Comparison of ENCODE assay signal across 7 mouse cellular contexts in the genomic region with DNA sequence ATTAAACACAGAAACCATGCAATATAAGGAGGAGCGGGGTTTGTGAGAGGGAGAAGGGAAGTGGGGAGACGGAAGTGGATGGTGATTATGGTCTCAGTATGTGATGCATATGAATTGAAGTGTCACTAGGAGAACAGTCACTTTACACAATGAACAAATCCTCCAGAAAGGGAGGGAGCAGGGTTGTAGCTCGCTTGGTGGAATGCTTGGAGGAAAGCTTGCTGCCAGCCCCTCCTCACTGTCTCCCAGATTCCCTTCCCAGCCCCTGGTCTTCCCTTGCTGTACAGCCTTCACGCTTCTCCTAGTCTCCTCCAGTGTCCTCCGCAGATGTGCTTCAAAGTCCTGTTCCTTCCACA. TPM values are rescaled to one million over a fixed set of nuclear protein-coding genes. Genes with fewer than 3 reads are reported as not detected.
DNase-seq lines count a peak whose midpoint lies in the region; ATAC-seq and TF ChIP-seq lines count a peak whose summit lies in the region.

No protein-coding gene starts in this region.

- no peak overlapping the region for H3K9ac ChIP-seq in neural tube, embryonic 11.5 days (ENCODE audit: low read length)
- peak overlapping the region; percentile 43 for H3K9ac ChIP-seq in forebrain, postnatal 0 days
- H3K9ac ChIP-seq in liver, embryonic 16.5 days (ENCODE audit: low read depth, low read length) = no peak overlapping the region

- H3K36me3 ChIP-seq in neural tube, embryonic 11.5 days (ENCODE audit: control insufficient read depth, insufficient read depth, low read length) = no peaks in the 10 kb centered on the region
- no peaks in the 10 kb centered on the region for H3K36me3 ChIP-seq in forebrain, postnatal 0 days (ENCODE audit: insufficient read depth)
- H3K36me3 ChIP-seq in liver, embryonic 16.5 days (ENCODE audit: control insufficient read depth, insufficient read depth) = no peaks in the 10 kb centered on the region

- H3K4me3 ChIP-seq in neural tube, embryonic 11.5 days (ENCODE audit: low read depth, low read length) = no peak overlapping the region; the same call in 1 of the 2 replicates
- H3K4me3 ChIP-seq in forebrain, postnatal 0 days (ENCODE audit: low read depth, low read length) = peak overlapping the region; percentile 31
- peak overlapping the region; percentile 52 for H3K4me3 ChIP-seq in liver, embryonic 16.5 days (ENCODE audit: low read depth, low read length)

- H3K27ac ChIP-seq in neural tube, embryonic 11.5 days (ENCODE audit: low read depth, low read length) = no peak overlapping the region
- 0 out of 2 replicates have a peak overlapping the region, but pooled peaks have one; percentile 21 for H3K27ac ChIP-seq in forebrain, postnatal 0 days (ENCODE audit: low read depth, low read length)
- no peak overlapping the region for H3K27ac ChIP-seq in liver, embryonic 16.5 days (ENCODE audit: low read length)

- H3K4me2 ChIP-seq in neural tube, embryonic 11.5 days (ENCODE audit: low read depth) = peak overlapping the region; percentile 21
- peak overlapping the region; percentile 47 for H3K4me2 ChIP-seq in forebrain, postnatal 0 days (ENCODE audit: low read depth)
- peak overlapping the region; percentile 56 for H3K4me2 ChIP-seq in liver, embryonic 16.5 days (ENCODE audit: low read depth, low read length)

- H3K4me1 ChIP-seq in neural tube, embryonic 11.5 days (ENCODE audit: control insufficient read depth, insufficient read depth, low read length) = no peaks in the 10 kb centered on the region
- 0 out of 2 replicates have a peak, but pooled peaks cover 6% of the 10 kb centered on the region for H3K4me1 ChIP-seq in forebrain, postnatal 0 days (ENCODE audit: insufficient read depth)
- peaks cover 2% of the 10 kb centered on the region for H3K4me1 ChIP-seq in liver, embryonic 16.5 days (ENCODE audit: control insufficient read depth, low read depth, low read length)

- H3K27me3 ChIP-seq in neural tube, embryonic 11.5 days (ENCODE audit: control insufficient read depth, insufficient read depth, low read length) = no peaks in the 10 kb centered on the region
- no peaks in the 10 kb centered on the region; the same call in 1 of the 2 replicates for H3K27me3 ChIP-seq in forebrain, postnatal 0 days (ENCODE audit: insufficient read depth, low read length)
- H3K27me3 ChIP-seq in liver, embryonic 16.5 days (ENCODE audit: control insufficient read depth, insufficient read depth, low read depth, low read length) = no peaks in the 10 kb centered on the region

- TF ChIP-seq CTCF in forebrain, postnatal 0 days (IDR thresholded peaks at IDR 0.05; ENCODE audit: low read depth) = no peak

- 36% methylated on average over 5 of the region's 5 CpGs for WGBS in neural tube, embryonic 11.5 days
- WGBS in forebrain, postnatal 0 days = 36% methylated on average over 5 of the region's 5 CpGs
- WGBS in liver, embryonic 16.5 days (ENCODE audit: insufficient replicate concordance) = 28% methylated on average over 5 of the region's 5 CpGs

- H3K9me3 ChIP-seq in neural tube, embryonic 11.5 days (ENCODE audit: control insufficient read depth, low read length) = no peaks in the 10 kb centered on the region
- no peaks in the 10 kb centered on the region for H3K9me3 ChIP-seq in forebrain, postnatal 0 days (ENCODE audit: low read length)
- H3K9me3 ChIP-seq in liver, embryonic 16.5 days (replicated peaks; ENCODE audit: control insufficient read depth, low read length) = no peaks in the 10 kb centered on the region

- no peak for DNase-seq in neural tube, embryonic 11.5 days (ENCODE audit: low spot score)
- no peak for DNase-seq in neural tube, embryonic 10.5 days (ENCODE audit: extremely low spot score, low spot score)
- no peak for DNase-seq in forebrain, postnatal 0 days
- no peak for DNase-seq in adrenal gland, adult 18-20 months (ENCODE audit: low spot score in 2 of 2)
- no peak for DNase-seq in ovary, postnatal 36 days (ENCODE audit: low spot score)
- no peak for DNase-seq in cerebellum, adult 9-11 months

- no peak for ATAC-seq in neural tube, embryonic 11.5 days (ENCODE audit: insufficient read depth, low FRiP score, low TSS enrichment)
- peak; percentile 73 for ATAC-seq in forebrain, postnatal 0 days
- ATAC-seq in liver, embryonic 16.5 days (ENCODE audit: low read depth) = no peak

RNA-seq across cellular contexts. Expression of gene Gpld1, which starts 22.9 kb away (rescaled TPM):
- 0.43 and 0.76 TPM in 2 replicates for polyA plus RNA-seq in neural tube, embryonic 11.5 days (2014; fragmentation: Nextera tagmentation; extraction: Ambion mirVana)
- total RNA-seq in forebrain, postnatal 0 days (2014; rRNA removed) = 3.4 and 5.2 TPM in 2 replicates
- 0.97 and 1.6 TPM in 2 replicates for polyA plus RNA-seq in forebrain, postnatal 0 days (2015; fragmentation: Nextera tagmentation; extraction: Ambion mirVana)
- polyA plus RNA-seq in liver, embryonic 16.5 days (2015; fragmentation: Nextera tagmentation; extraction: Ambion mirVana) = 20.5 and 24.5 TPM in 2 replicates
- total RNA-seq in adrenal gland, adult 18-20 months (2021) = 1 to 10 TPM; 4.2 to 5.9 TPM

RNA-seq across cellular contexts. Expression of gene Aldh5a1, which starts 28.4 kb away (rescaled TPM):
- 7.1 and 7.9 TPM in 2 replicates for polyA plus RNA-seq in neural tube, embryonic 11.5 days (2014; fragmentation: Nextera tagmentation; extraction: Ambion mirVana)
- 24.9 and 40.9 TPM in 2 replicates for total RNA-seq in forebrain, postnatal 0 days (2014; rRNA removed)
- polyA plus RNA-seq in forebrain, postnatal 0 days (2015; fragmentation: Nextera tagmentation; extraction: Ambion mirVana) = 7.1 and 11.2 TPM in 2 replicates
- 3.7 and 4.3 TPM in 2 replicates for polyA plus RNA-seq in liver, embryonic 16.5 days (2015; fragmentation: Nextera tagmentation; extraction: Ambion mirVana)
- 10 to 100 TPM; 15.3 to 17.4 TPM for total RNA-seq in adrenal gland, adult 18-20 months (2021)

RNA-seq across cellular contexts. Expression of gene Mrs2, which starts 54.4 kb away (rescaled TPM):
- 28.1 and 34.1 TPM in 2 replicates for polyA plus RNA-seq in neural tube, embryonic 11.5 days (2014; fragmentation: Nextera tagmentation; extraction: Ambion mirVana)
- total RNA-seq in forebrain, postnatal 0 days (2014; rRNA removed) = 31.9 and 37.0 TPM in 2 replicates
- 6.9 and 11.6 TPM in 2 replicates for polyA plus RNA-seq in forebrain, postnatal 0 days (2015; fragmentation: Nextera tagmentation; extraction: Ambion mirVana)
- polyA plus RNA-seq in liver, embryonic 16.5 days (2015; fragmentation: Nextera tagmentation; extraction: Ambion mirVana) = 5.7 and 6.0 TPM in 2 replicates
- total RNA-seq in adrenal gland, adult 18-20 months (2021) = 10 to 100 TPM; 50.1 to 61.3 TPM
